ENCODE assay signal across 8 mouse cellular contexts in the genomic region with DNA sequence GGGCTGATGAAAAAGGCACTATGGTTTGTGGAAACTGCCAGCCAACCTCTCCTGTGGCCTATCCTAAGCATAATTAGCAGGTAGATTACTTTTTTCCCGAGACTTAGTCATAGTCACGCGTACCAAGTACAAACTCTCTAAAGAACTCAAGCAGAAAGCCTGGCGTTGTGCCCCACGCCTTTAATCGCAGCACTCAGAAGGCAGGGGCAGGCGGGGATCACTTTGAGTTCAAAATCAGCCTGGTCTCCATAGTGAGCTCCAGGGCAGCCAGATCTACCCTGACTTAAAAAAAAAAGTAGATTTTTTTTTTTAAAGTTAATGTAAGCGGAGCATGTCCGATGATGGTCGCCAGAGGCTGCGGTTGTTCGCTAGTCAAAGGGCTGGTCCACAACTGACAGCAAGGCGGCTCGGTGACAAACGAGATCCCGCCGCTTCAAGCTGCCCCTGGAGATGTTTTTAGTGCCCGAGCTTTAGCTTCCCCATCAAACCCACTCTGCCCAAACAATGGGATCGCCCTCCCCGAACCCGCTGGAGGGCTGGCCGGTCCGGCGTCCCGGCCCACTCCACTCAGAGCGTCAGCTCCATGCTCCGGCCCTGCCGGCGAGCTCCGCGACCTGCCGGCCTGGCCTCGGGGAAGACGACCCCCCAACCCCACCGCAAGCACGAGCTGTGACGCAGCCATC. TPM values are rescaled to one million over a fixed set of nuclear protein-coding genes. Genes with fewer than 3 reads are reported as not detected.
DNase-seq lines count a peak whose midpoint lies in the region; ATAC-seq lines count a peak whose summit lies in the region.

No protein-coding gene starts in this region.

- peak overlapping the region; percentile 93 for H3K4me3 ChIP-seq in heart, embryonic 10.5 days
- peak overlapping the region; percentile 94 for H3K4me3 ChIP-seq in liver, embryonic 12.5 days

- H3K27ac ChIP-seq in heart, embryonic 10.5 days: peak overlapping the region; percentile 91
- peak overlapping the region; percentile 77 for H3K27ac ChIP-seq in liver, embryonic 12.5 days

- peaks cover 5% of the 10 kb centered on the region; the same call in 1 of the 2 replicates for H3K36me3 ChIP-seq in heart, embryonic 10.5 days
- peaks cover 12% of the 10 kb centered on the region; the same call in 1 of the 2 replicates for H3K36me3 ChIP-seq in liver, embryonic 12.5 days

- peak; percentile 57 for DNase-seq in 416B (ENCODE audit: low read depth)
- DNase-seq in embryo, embryonic 10.5 days (ENCODE audit: low spot score): peak; percentile 62
- no peak for DNase-seq in heart, embryonic 10.5 days (ENCODE audit: low spot score)
- DNase-seq in kidney, adult 8-10 months: peak; percentile 82 to 83
- DNase-seq in naive thymus-derived CD4-positive, alpha-beta T cell, adult 2 months (ENCODE audit: low read depth): peak; percentile 62
- peak; percentile 39 for DNase-seq in urinary bladder, postnatal 25 days (ENCODE audit: low spot score)

- peak overlapping the region; percentile 98 for H3K4me2 ChIP-seq in liver, embryonic 12.5 days

- H3K9me3 ChIP-seq in heart, embryonic 10.5 days: no peaks in the 10 kb centered on the region
- H3K9me3 ChIP-seq in liver, embryonic 12.5 days (replicated peaks): no peaks in the 10 kb centered on the region

- WGBS in heart, embryonic 10.5 days: under 1% methylated on average over 37 of the region's 37 CpGs
- under 1% methylated on average over 37 of the region's 37 CpGs for WGBS in liver, embryonic 12.5 days (ENCODE audit: insufficient replicate concordance)

- no peaks in the 10 kb centered on the region for H3K4me1 ChIP-seq in heart, embryonic 10.5 days
- H3K4me1 ChIP-seq in liver, embryonic 12.5 days: peaks cover 17% of the 10 kb centered on the region

- peak overlapping the region; percentile 89 for H3K9ac ChIP-seq in liver, embryonic 12.5 days

- H3K27me3 ChIP-seq in heart, embryonic 10.5 days (ENCODE audit: insufficient read depth, poor library complexity, severe bottlenecking): no peaks in the 10 kb centered on the region
- no peaks in the 10 kb centered on the region for H3K27me3 ChIP-seq in liver, embryonic 12.5 days (replicated peaks)

- ATAC-seq in activated CD4-positive, CD25-positive, alpha-beta regulatory T cell, adult 4 months: peak; percentile 2
- no peak for ATAC-seq in liver, embryonic 12.5 days

RNA-seq across cellular contexts. Expression of gene Dnajb9, which starts 0.8 kb away (rescaled TPM):
- polyA plus RNA-seq in activated CD4-positive, CD25-positive, alpha-beta regulatory T cell, adult 4 months (2017; shearing (Covaris generic)): 1 to 10 TPM; 8.7 to 9.0 TPM
- polyA plus RNA-seq in heart, embryonic 10.5 days (2016; fragmentation: Nextera tagmentation; extraction: Ambion mirVana): 23.1 and 23.2 TPM in 2 replicates
- 12.7 and 13.0 TPM in 2 replicates for polyA plus RNA-seq in liver, embryonic 12.5 days (2016; fragmentation: Nextera tagmentation; extraction: Ambion mirVana)

RNA-seq across cellular contexts. Expression of gene Pnpla8, which starts 11.9 kb away (rescaled TPM):
- 10 to 100 TPM; 23.4 to 25.4 TPM for polyA plus RNA-seq in activated CD4-positive, CD25-positive, alpha-beta regulatory T cell, adult 4 months (2017; shearing (Covaris generic))
- polyA plus RNA-seq in heart, embryonic 10.5 days (2016; fragmentation: Nextera tagmentation; extraction: Ambion mirVana): 48.8 and 53.7 TPM in 2 replicates
- polyA plus RNA-seq in liver, embryonic 12.5 days (2016; fragmentation: Nextera tagmentation; extraction: Ambion mirVana): 25.7 and 27.2 TPM in 2 replicates
